Mouse (Mus musculus) kidney, adult 2 months (tissue): ENCODE measurements around the gene Deup1.

Experiments
- CTCF ChIP-seq: fragments of 200-500 bp; conservative IDR thresholded peaks from 2 replicates; pipeline ENCODE4 v1.5.1; 2011; ENCODE audit warnings: low read depth, mild to moderate bottlenecking, control low read depth, low read length, moderate library complexity, mixed read lengths; ENCODE audit not compliant: insufficient read depth, insufficient read length
- POLR2A ChIP-seq: fragments of 200-500 bp; IDR thresholded peaks from one replicate; pipeline ENCODE4 v1.6.1; 2011; ENCODE audit warnings: low read depth, low read length, control low read depth

DNA sequence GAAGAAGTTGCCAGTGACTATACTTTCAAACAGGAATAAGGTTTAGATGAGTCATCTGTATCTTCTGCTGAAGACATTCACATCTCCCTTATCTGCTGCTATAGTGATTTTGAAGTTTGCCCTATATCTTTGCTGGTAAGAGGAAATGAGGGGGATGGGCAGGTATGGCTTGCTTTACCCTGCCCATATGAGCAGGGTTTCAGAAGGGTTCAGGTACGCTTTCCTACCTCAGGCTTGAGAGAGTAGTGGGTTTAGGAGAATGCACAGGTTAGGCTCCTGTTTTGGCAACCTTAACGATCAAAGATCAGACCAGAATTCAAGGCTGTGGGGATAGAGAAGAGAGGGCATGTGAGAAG lies 97.8 kb downstream of the Deup1 start:
- TF ChIP-seq POLR2A: no peak
- TF ChIP-seq CTCF: no peak
